Mouse (Mus musculus): ENCODE data around the gene Ms4a6b.
"Not testable (repeated sequence)": the region's sequence is repeated elsewhere in the genome, so short reads cannot be mapped to it uniquely, and the experiment has no call there.

Gene Ms4a6b

DNA sequence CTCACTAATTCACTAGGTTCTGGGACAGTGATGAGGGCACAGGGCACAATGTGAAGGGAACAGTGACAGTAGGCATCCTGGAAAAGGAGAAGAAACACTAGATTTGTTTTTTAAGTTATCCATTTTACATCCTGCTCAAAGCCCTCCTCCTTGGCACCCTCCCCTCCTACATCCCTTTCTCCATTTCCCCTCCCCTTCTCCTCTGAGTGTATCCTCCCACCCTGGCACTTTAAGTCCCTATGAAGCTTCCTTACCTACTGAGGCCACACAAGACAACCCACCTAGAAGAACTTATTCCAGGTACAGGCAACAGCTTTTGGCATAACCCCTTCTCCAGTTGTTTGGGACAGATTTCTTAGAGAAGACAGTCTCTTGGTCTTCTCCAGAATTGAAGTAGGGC, at the start of gene Ms4a6b:
Ms4a6b (plus strand) TSS at position 267 of the 400 bp plus-strand sequence.
- no peak for DNase-seq

DNA sequence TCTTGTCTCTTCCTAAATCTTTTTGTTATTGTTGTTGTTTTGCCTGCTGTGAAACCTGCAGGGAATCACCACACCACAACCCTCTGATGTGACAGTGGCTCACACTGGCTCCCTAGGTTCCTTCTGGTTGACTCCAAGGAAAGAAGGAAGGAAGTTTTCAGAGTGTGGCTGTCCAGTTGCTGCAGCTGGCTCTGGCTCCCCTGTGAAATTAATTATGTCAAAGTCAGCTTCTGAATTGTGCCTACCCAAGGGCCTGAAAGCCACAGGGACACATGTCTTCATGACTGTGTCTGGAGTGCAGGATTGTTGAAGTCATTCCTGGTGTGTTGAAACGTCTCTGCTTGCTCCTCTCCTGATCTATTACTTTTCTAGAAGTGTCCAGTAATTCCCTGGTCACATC, 48.0 kb upstream of the Ms4a6b start:
- not testable (repeated sequence) for DNase-seq

GRCm38 (mm10) chr19:11469215-11469614, 47.1 kb upstream of the Ms4a6b start, which contains the start of gene Ms4a6c:
Ms4a6c (plus strand) TSS chr19:11469366.
- not testable (repeated sequence) for DNase-seq

GRCm38 (mm10) chr19:11479714-11480113, 36.6 kb upstream of the Ms4a6b start:
- DNase-seq: no peak

DNA sequence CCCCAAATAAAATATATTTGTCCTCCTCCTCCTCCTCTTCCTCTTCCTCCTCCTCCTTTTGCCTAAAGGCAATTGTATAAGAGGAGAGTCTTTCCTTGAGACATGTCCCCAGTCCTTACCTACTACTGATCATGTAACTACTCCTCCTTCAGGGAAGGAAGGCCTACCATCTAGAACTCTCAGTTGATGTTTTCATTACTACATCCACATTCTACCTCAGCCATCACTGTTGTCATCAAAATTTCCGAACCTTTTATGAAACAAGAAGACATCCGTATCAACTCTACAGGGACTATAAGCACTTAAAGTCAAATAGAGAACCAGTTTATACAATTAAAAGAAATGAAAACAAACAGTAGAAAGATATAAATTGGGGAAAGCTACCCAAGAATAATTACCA, 33.6 kb upstream of the Ms4a6b start:
- DNase-seq: no peak

- no peak for DNase-seq
Measured at GRCm38 (mm10) chr19:11483941-11484340, 32.4 kb upstream of the Ms4a6b start.

DNA sequence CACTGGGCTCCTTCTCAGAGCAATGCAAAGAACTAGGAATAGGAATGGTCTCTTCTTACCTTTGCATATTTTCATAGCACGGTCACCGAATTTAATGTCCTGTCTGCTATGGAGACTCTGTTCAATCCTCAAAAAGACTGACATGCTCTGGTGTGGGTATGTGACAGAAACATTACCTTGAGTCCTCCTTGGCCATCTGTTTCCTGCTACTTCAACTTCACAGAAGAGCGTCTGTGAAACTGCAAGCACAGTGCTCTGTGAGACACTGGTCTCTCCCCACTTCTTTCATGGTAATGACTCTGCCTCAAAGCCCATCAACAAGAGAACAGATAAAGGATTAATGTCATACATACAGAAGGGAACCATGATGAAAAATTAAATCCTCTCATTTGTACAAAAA, 31.9 kb upstream of the Ms4a6b start:
- no peak for DNase-seq

GRCm38 (mm10) chr19:11485266-11485665, 31.0 kb upstream of the Ms4a6b start:
- DNase-seq: no peak

GRCm38 (mm10) chr19:11485746-11486145, 30.6 kb upstream of the Ms4a6b start, which contains the start of gene Gm8369:
Gm8369 (plus strand) TSS chr19:11485938.
- DNase-seq: no peak

- no peak for DNase-seq
Measured at GRCm38 (mm10) chr19:11486599-11486998, 29.7 kb upstream of the Ms4a6b start.

- DNase-seq: no peak
Measured at GRCm38 (mm10) chr19:11491406-11492189, 24.7 kb upstream of the Ms4a6b start.

DNA sequence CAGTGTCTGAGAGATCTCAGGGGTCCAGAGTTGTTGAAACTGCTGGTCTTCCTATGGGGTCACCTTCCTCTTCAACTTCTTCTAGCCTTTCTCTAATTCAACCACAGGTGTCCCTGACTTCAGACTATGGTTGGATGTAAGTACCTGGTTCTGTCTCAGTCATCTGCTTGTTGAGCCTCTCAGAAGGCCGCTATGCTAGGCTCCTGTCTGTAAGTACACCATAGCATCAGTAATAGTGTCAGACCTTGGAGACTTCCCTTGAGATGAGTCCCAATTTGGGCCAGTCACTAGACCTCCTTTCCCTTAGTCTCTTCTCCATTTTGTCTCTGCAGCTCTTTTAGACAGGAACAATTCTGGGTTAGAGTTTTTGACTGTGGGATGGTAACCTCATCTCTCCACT, 23.6 kb upstream of the Ms4a6b start:
- no peak for DNase-seq

DNA sequence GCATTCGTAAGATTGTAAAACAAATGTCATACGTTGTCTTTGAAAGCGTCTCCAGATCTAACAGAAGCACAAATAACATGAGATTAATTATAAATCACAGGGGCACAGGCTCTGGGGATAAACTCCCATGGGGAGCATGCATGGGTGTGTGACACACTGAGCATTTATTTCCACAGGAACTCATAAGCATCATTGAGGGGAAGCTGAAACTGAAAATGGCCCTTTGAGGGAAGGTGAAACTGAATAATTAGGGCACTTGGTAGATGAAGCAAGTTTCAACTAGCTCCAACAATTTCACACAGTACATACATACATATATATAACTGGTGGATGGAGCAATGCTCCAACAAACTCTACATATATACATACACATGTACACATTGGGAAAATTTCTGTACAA, 21.8 kb upstream of the Ms4a6b start:
- DNase-seq: no peak

DNA sequence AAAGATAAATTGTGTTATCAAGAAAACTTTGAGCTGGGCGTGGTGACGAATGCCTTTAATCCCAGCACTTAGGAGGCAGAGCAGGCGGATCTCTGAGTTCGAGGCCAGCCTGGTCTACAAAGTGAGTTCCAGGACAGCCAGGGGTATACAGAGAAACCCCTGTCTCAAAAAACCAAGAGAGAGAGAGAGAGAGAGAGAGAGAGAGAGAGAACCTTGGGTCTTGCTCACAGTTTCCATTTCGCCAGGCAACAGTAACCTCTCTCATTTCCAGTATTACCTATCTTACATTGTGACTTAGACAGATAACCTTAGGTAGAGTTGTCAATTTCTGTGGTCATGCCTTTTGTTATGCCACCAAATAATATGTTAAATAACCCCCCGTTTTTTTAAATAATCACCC, 20.0 kb upstream of the Ms4a6b start:
- DNase-seq: no peak

- DNase-seq: not testable (repeated sequence)
Measured at GRCm38 (mm10) chr19:11497300-11497699, 19.0 kb upstream of the Ms4a6b start.

- no peak for DNase-seq
Measured at GRCm38 (mm10) chr19:11500796-11501195, 15.5 kb upstream of the Ms4a6b start.

DNA sequence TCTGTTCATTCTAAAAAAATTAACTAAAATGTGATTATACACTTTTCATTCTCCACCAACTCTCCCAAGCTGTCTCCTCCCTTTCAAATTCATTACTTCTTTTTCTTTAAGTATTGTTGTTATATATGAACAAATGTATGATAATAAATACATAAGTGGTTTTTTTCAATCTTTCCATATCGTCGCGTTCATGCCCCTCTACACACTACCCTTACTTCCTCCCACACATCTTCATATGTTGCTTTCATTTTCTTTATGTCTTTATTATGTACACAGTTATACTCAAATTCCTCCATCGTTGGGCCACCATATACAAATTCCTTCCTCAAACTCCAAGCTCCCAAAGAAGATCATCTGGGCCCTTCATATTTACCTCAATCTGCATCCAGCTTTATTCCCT, 15.0 kb upstream of the Ms4a6b start:
- DNase-seq: no peak

DNA sequence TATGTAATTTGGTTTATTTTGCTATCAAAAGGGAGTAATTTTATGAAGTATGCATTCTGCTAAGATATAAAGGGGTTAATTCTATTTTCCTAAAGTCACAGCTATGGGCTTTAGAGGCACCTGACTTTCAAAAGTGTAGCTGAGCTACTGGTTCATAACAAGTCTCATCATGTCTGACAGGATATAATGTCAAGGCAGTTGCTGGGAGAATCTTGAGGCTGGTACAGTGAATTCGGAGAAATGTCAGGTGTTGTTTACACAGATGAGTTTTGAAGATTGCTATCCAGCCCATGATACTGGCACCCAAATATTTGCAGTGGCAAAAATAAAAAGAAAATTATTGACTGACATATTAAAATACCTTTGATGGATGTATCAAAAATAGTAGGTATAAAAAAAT, 11.5 kb upstream of the Ms4a6b start:
- no peak for DNase-seq

DNA sequence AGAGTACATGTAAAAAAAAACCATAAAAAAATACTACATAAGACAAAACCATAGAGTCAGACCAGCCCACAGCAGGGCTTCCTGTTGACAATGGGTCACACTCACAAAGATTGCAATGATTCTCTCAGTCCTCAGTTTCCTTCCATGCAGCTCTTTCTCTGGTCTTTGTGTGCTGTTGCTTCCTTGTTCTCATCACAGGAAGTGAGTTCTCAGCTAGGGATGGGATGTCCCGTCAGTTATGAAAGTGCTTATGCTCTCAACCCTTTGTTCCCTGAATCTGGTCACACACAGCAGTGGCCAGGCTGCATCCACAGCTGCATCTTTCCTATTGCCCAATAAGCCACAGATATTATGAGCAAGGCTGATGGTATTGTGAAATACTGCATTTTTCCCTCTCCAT, 2.9 kb upstream of the Ms4a6b start:
- DNase-seq: no peak

DNA sequence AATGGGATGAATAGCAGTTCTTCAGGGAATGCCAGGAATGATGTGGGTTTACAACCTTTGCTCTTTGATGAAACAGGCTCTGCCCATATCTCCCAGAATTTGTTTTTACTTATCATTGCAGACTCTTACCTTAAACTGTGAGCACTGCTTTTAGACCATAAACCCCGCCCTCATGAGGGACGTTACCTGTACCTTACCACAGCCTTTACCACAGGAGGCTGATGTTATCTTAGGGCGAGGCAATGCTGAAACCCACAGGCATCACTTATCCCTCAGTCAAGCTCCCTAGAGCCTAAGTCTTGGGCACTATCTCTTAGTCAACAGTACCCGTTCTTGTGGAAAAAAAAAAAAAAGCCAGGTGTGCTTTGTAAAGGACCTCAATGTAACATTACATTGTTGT, 533 bp downstream of the Ms4a6b start:
- DNase-seq: no peak

- DNase-seq: not testable (repeated sequence)
Measured at GRCm38 (mm10) chr19:11517373-11517772, 1.1 kb downstream of the Ms4a6b start.

GRCm38 (mm10) chr19:11518356-11518755, 2.0 kb downstream of the Ms4a6b start:
- not testable (repeated sequence) for DNase-seq

- DNase-seq: no peak
Measured at GRCm38 (mm10) chr19:11520146-11520545, 3.8 kb downstream of the Ms4a6b start.

GRCm38 (mm10) chr19:11533421-11533820, 17.1 kb downstream of the Ms4a6b start:
- no peak for DNase-seq

- no peak for DNase-seq
Measured at GRCm38 (mm10) chr19:11533888-11534445, 17.7 kb downstream of the Ms4a6b start.

All from embryo, embryonic 11 days (tissue).